Mouse (Mus musculus) lung, adult 2 months (tissue): ENCODE data around the gene Btbd35f22. TPM values are rescaled to one million over a fixed set of nuclear protein-coding genes. Genes with fewer than 3 reads are reported as not detected.
"Not testable (repeated sequence)": the region's sequence is repeated elsewhere in the genome, so short reads cannot be mapped to it uniquely, and the experiment has no call there.

ENCODE experiments used
- DNase-seq: peaks from one replicate; pipeline ENCODE4 v3.0.0; 2022
- H3K4me1 ChIP-seq: fragments of 200-500 bp; 2 replicates; pipeline ENCODE4 v1.6.1; 2011; ENCODE audit warnings: low read length; ENCODE audit not compliant: control insufficient read depth, insufficient read depth
- H3K4me3 ChIP-seq: fragments of 200-500 bp; replicated peaks from 2 replicates; pipeline ENCODE3; 2011; ENCODE audit warnings: low read depth, mild to moderate bottlenecking, control low read depth, low read length; ENCODE audit errors: extremely low read depth
- WGBS: fragments of 180-500 bp; shearing (Covaris S2); methylation state at CpG from one replicate; pipeline ENCODE4 v1.1.7; 2018; 5-methylcytosine and 5-hydroxymethylcytosine counted together
- polyA plus RNA-seq: library from polyadenylated mRNA; depleted of rRNA; stranded (reverse); fragments of >200 nt; gene quantifications from 2 replicates; pipeline ENCODE4 v1.2.3, GENCODE M21; 2012; rRNA removed

Gene Btbd35f22
- polyA plus RNA-seq: not detected in 2 replicates

DNA sequence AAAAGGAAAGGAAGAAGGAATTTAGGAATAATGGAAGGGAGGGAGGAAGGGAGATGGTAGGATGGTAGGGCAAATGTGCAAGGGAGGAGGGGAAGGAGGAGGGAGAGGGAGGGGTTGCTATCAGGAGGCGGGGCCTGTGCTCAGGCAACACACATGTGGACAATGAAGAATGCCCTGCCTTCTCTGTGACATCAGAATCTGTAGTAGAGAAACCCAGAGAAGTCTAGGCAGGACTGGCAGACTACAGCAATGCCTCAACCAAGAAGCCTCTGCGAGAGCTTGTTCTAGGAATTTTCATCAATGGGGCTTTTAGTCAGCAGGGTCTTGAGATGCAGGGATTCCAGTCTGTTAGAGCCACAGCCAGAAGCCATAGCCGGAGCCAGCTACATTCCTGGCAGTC is at the start of gene Btbd35f22:
TSS of gene Btbd35f22 (plus strand) at position 301 of the 400 bp plus-strand sequence.
- not testable (repeated sequence) for DNase-seq
- WGBS: no CpG with 5 or more reads among the region's 3 CpGs

More for the DNA sequence above, at the start of gene Btbd35f22:
- not testable (repeated sequence) for H3K4me1 ChIP-seq, H3K4me3 ChIP-seq

Other genes starting within 250 kb of the Btbd35f22 start
- not detected in 2 replicates for gene Gm21637, start 85.8 kb upstream of the Btbd35f22 start, polyA plus RNA-seq
- not detected in 2 replicates for gene Btbd35f2, start 230.6 kb downstream of the Btbd35f22 start, polyA plus RNA-seq